ENCODE assay signal across 10 mouse cellular contexts in the genomic region with DNA sequence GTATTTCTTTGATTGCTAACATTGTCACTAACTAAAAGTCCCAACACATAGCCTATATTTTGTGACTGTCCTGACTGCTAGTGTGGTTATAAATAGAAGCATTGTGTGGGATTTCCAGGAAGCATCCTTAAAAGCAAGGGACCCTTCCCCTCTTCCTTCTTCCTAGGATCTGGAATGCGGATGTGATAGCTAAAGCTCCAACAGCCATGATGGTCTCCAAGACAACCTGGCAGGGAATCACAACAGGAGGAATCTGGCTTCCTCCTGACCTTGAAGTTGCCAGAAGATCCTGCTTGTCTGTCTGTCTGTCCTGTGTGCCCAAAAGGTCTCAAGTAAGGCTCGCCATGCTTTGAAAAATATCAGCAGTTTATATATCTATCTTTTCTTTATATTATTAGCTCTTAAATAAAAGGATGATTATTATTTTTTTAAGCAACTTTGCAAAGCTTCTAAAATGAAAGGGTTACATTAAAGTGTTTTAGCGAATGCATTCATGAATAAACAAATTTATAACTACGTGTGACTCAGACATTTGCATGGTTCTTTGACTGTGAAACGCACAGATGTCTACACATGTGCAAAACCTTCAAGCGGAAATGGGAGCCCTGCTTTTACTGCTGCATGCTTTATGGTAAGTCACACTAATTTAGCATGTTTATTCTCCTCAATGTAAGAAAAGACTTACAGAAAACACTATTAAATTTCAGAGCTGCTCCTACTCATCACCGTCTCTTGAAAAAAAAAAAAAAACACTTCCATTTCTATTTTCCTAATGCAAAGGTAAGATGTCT.
A peak's percentile ranks its signal among the peaks of the same experiment; 100 is the strongest.
DNase-seq lines count a peak whose midpoint lies in the region; ATAC-seq and TF ChIP-seq lines count a peak whose summit lies in the region.
"Had no signal": no experiment of that assay in that cellular context is flagged by ENCODE, and none has a peak within 500 bp of the region (broad histone marks: within the 10 kb centered on the region; RNA-seq: fewer than 3 reads in every experiment).

No protein-coding gene starts in this region.

- peak overlapping the region; percentile 67 for H3K27ac ChIP-seq in heart, adult 2 months
- H3K27ac ChIP-seq in kidney, embryonic 15.5 days = peak overlapping the region; percentile 33; the same call in 1 of the 2 replicates
- H3K27ac ChIP-seq: liver, embryonic 15.5 days had no signal

- WGBS in heart, adult 2 months = 61% methylated on average over 7 of the region's 7 CpGs
- 70% methylated on average over 7 of the region's 7 CpGs for WGBS in kidney, embryonic 15.5 days

- peaks cover 13% of the 10 kb centered on the region for H3K4me1 ChIP-seq in heart, adult 2 months (ENCODE audit: control insufficient read depth, insufficient read depth, low read length)
- peaks cover 12% of the 10 kb centered on the region for H3K4me1 ChIP-seq in kidney, embryonic 15.5 days
- H3K4me1 ChIP-seq: liver, embryonic 15.5 days had no signal

- no peak for TF ChIP-seq POLR2A in heart, adult 2 months (IDR thresholded peaks at IDR 0.05; ENCODE audit: insufficient read depth, low read depth, low read length)

- no peak for DNase-seq in heart, adult 2 months
- DNase-seq in heart, postnatal 36 days = no peak
- no peak for DNase-seq in kidney, adult 18-20 months
- peak; percentile 68 for DNase-seq in R1 (ENCODE audit: low read depth, low spot score)
- DNase-seq in heart, postnatal 10 days = peak; percentile 39 to 41
- no peak for DNase-seq in adrenal gland, postnatal 4 days (ENCODE audit: low spot score in 2 of 2)
- no peak for DNase-seq in spleen, postnatal 14 days (ENCODE audit: low spot score in 2 of 2)
- DNase-seq: retina, postnatal 1 day had no signal

- no peak for TF ChIP-seq EP300 in heart, adult 2 months (IDR thresholded peaks at IDR 0.05; ENCODE audit: insufficient read depth, low read depth, low read length)

- ATAC-seq in kidney, embryonic 15.5 days (replicated peaks; ENCODE audit: low FRiP score) = no peak

- H3K4me2 ChIP-seq in kidney, embryonic 15.5 days = no peak overlapping the region
- H3K4me2 ChIP-seq: liver, embryonic 15.5 days had no signal

- H3K79me2 ChIP-seq in heart, adult 2 months (replicated peaks; ENCODE audit: control insufficient read depth, insufficient read depth, low read length) = no peaks in the 10 kb centered on the region

- no peak for TF ChIP-seq CTCF in heart, adult 2 months (IDR thresholded peaks at IDR 0.05)

- intact Hi-C loops in heart, adult 2 months (cut with DNase I) = loop anchor here (2.0 to 5.0 kb wide), 3 partner anchors 17 to 412 kb away; no protein-coding TSS in a partner anchor
- intact Hi-C loops in heart, postnatal 36 days (cut with DNase I) = loop anchor here (1.0 to 5.0 kb wide), 2 partner anchors 21 to 347 kb away; no protein-coding TSS in a partner anchor
- intact Hi-C loops in heart, postnatal 10 days (cut with DNase I) = loop anchor here (2.0 to 5.0 kb wide), 4 partner anchors 17 to 342 kb away; no protein-coding TSS in a partner anchor

- H3K36me3 ChIP-seq in heart, adult 2 months (ENCODE audit: control insufficient read depth, insufficient read depth, low read length) = peaks cover 2% of the 10 kb centered on the region; the same call in 1 of the 2 replicates
- no peaks in the 10 kb centered on the region for H3K36me3 ChIP-seq in kidney, embryonic 15.5 days
- H3K36me3 ChIP-seq: liver, embryonic 15.5 days had no signal

- no peak overlapping the region for H3K4me3 ChIP-seq in heart, adult 2 months
- no peak overlapping the region for H3K4me3 ChIP-seq in kidney, embryonic 15.5 days (replicated peaks)
- H3K4me3 ChIP-seq: liver, embryonic 15.5 days had no signal

- H3K9ac ChIP-seq in heart, adult 2 months (ENCODE audit: low read depth, low read length) = no peak overlapping the region
- no peak overlapping the region for H3K9ac ChIP-seq in kidney, embryonic 15.5 days
- H3K9ac ChIP-seq: liver, embryonic 15.5 days had no signal

- no peaks in the 10 kb centered on the region for H3K9me3 ChIP-seq in kidney, embryonic 15.5 days (replicated peaks)
- H3K9me3 ChIP-seq: liver, embryonic 15.5 days had no signal

- no peaks in the 10 kb centered on the region for H3K27me3 ChIP-seq in heart, adult 2 months (ENCODE audit: control insufficient read depth, insufficient read depth, low read length)
- H3K27me3 ChIP-seq in kidney, embryonic 15.5 days = no peaks in the 10 kb centered on the region
- H3K27me3 ChIP-seq: liver, embryonic 15.5 days had no signal

Comparison
In these comparisons a context has a peak if more than half of its experiments do, and no peak if none do; other contexts are left out.
1. DNase-seq: peak in R1 (single experiment) and heart, postnatal 10 days (2 of 2); none in heart, adult 2 months (0 of 2), heart, postnatal 36 days (0 of 2), kidney, adult 18-20 months (single experiment), adrenal gland, postnatal 4 days (0 of 2) and spleen, postnatal 14 days (0 of 2).